Mouse (Mus musculus) liver, embryonic 18 days (tissue): ENCODE data around the gene Pacs1. TPM values are rescaled to one million over a fixed set of nuclear protein-coding genes. Genes with fewer than 3 reads are reported as not detected.

Source experiments
- polyA plus RNA-seq: library from polyadenylated mRNA; depleted of rRNA; stranded (reverse); fragments of >200 nt; gene quantifications from 2 replicates; pipeline ENCODE4 v1.2.3, GENCODE M21; 2012; rRNA removed

Gene Pacs1
- polyA plus RNA-seq, result 4.7 and 5.9 TPM in 2 replicates

GRCm38 (mm10) chr19:5272801-5273733 is at the start of gene Pacs1:
Gene Pacs1, minus strand, starts transcription at chr19:5273119.

GRCm38 (mm10) chr19:5297903-5298800 is 25.2 kb upstream of the Pacs1 start, which contains the start of gene Gal3st3:
Gene Gal3st3, plus strand, starts transcription at chr19:5298331.

GRCm38 (mm10) chr19:5294972-5295735 is 22.2 kb upstream of the Pacs1 start, which contains the start of gene Sf3b2:
Gene Sf3b2, minus strand, starts transcription at chr19:5295455.

GRCm38 (mm10) chr19:5118384-5118698 is 154.6 kb downstream of the Pacs1 start, which contains the start of gene Klc2:
Gene Klc2, minus strand, starts transcription at chr19:5118560.

GRCm38 (mm10) chr19:5106731-5107191 is 166.2 kb downstream of the Pacs1 start, which contains the start of gene Rab1b:
Gene Rab1b, minus strand, starts transcription at chr19:5107072.

GRCm38 (mm10) chr19:5098363-5099143 is 174.4 kb downstream of the Pacs1 start, which contains the start of gene Cnih2:
Gene Cnih2, minus strand, starts transcription at chr19:5098521.

GRCm38 (mm10) chr19:5087884-5088728 is 184.8 kb downstream of the Pacs1 start, which contains the start of gene Yif1a:
Gene Yif1a, plus strand, starts transcription at chr19:5088538.

GRCm38 (mm10) chr19:5085145-5085863 is 187.6 kb downstream of the Pacs1 start, which contains the start of gene Tmem151a:
Gene Tmem151a, minus strand, starts transcription at chr19:5085531.

Other genes starting within 250 kb of the Pacs1 start
- gene Slc29a2, start 249.3 kb downstream of the Pacs1 start, polyA plus RNA-seq, result 1.4 and 2.0 TPM in 2 replicates
- 6.2 and 7.5 TPM in 2 replicates for gene B4gat1, start 234.3 kb downstream of the Pacs1 start, polyA plus RNA-seq
- 0.26 and 0.37 TPM in 2 replicates for gene AC124502.3, start 234.2 kb downstream of the Pacs1 start, polyA plus RNA-seq
- gene Brms1, start 231.8 kb downstream of the Pacs1 start, polyA plus RNA-seq, result 14.8 and 15.2 TPM in 2 replicates
- gene Rin1, start 222.6 kb downstream of the Pacs1 start, polyA plus RNA-seq, result 0.52 and 0.58 TPM in 2 replicates
- gene Cd248, start 205.0 kb downstream of the Pacs1 start, polyA plus RNA-seq, result 1.8 and 2.0 TPM in 2 replicates
- 0.30 and 0.36 TPM in 2 replicates for gene Tmem151a, start 187.6 kb downstream of the Pacs1 start, polyA plus RNA-seq
- gene Yif1a, start 184.6 kb downstream of the Pacs1 start, polyA plus RNA-seq, result 61.5 and 66.8 TPM in 2 replicates
- 0.22 and 0.24 TPM in 2 replicates for gene Cnih2, start 174.6 kb downstream of the Pacs1 start, polyA plus RNA-seq
- 57.1 and 59.3 TPM in 2 replicates for gene Rab1b, start 166.0 kb downstream of the Pacs1 start, polyA plus RNA-seq
- gene Klc2, start 154.6 kb downstream of the Pacs1 start, polyA plus RNA-seq, result 3.6 and 4.7 TPM in 2 replicates
- 39.5 and 46.2 TPM in 2 replicates for gene Sf3b2, start 22.3 kb upstream of the Pacs1 start, polyA plus RNA-seq
- not detected in 2 replicates for gene Gal3st3, start 25.2 kb upstream of the Pacs1 start, polyA plus RNA-seq
- not detected in 2 replicates for gene Catsper1, start 62.6 kb upstream of the Pacs1 start, polyA plus RNA-seq
- 0.26 and 0.34 TPM in 2 replicates for gene Cst6, start 76.5 kb upstream of the Pacs1 start, polyA plus RNA-seq
- 14.5 and 15.1 TPM in 2 replicates for gene Eif1ad, start 93.6 kb upstream of the Pacs1 start, polyA plus RNA-seq
- gene Banf1, start 94.0 kb upstream of the Pacs1 start, polyA plus RNA-seq, result 88.4 and 89.0 TPM in 2 replicates
- 17.2 and 21.0 TPM in 2 replicates for gene Sart1, start 115.6 kb upstream of the Pacs1 start, polyA plus RNA-seq
- 0.08 and 0.10 TPM in 2 replicates for gene Tsga10ip, start 129.4 kb upstream of the Pacs1 start, polyA plus RNA-seq
- gene Drap1, start 151.9 kb upstream of the Pacs1 start, polyA plus RNA-seq, result 58.1 and 59.6 TPM in 2 replicates
- 18.6 TPM in 2 replicates for gene AI837181, start 152.0 kb upstream of the Pacs1 start, polyA plus RNA-seq
- not detected in 2 replicates for gene Fosl1, start 174.4 kb upstream of the Pacs1 start, polyA plus RNA-seq
- 1.1 and 1.2 TPM in 2 replicates for gene Ccdc85b, start 184.8 kb upstream of the Pacs1 start, polyA plus RNA-seq
- 28.7 and 31.9 TPM in 2 replicates for gene Fibp, start 187.5 kb upstream of the Pacs1 start, polyA plus RNA-seq
- 0.58 and 0.87 TPM in 2 replicates for gene Ctsw, start 195.4 kb upstream of the Pacs1 start, polyA plus RNA-seq
- 10.1 and 10.4 TPM in 2 replicates for gene Efemp2, start 200.8 kb upstream of the Pacs1 start, polyA plus RNA-seq
- 13.3 and 13.4 TPM in 2 replicates for gene Mus81, start 215.3 kb upstream of the Pacs1 start, polyA plus RNA-seq
- 367 and 388 TPM in 2 replicates for gene Cfl1, start 217.3 kb upstream of the Pacs1 start, polyA plus RNA-seq
- 0.47 and 0.61 TPM in 2 replicates for gene 1700020D05Rik, start 230.7 kb upstream of the Pacs1 start, polyA plus RNA-seq
- 4.5 and 5.8 TPM in 2 replicates for gene Snx32, start 237.4 kb upstream of the Pacs1 start, polyA plus RNA-seq